Comparison of ENCODE assay signal across 11 mouse cellular contexts in genomic region chr6:114941201-114941849, GRCm38 (mm10). TPM values are rescaled to one million over a fixed set of nuclear protein-coding genes. Genes with fewer than 3 reads are reported as not detected.
A peak's percentile ranks its signal among the peaks of the same experiment; 100 is the strongest.
DNase-seq lines count a peak whose midpoint lies in the region; ATAC-seq lines count a peak whose summit lies in the region.
"Had no signal": no experiment of that assay in that cellular context is flagged by ENCODE, and none has a peak within 500 bp of the region (broad histone marks: within the 10 kb centered on the region; RNA-seq: fewer than 3 reads in every experiment).

No protein-coding gene starts in this region.

- ATAC-seq in limb, embryonic 12.5 days (ENCODE audit: insufficient number of reproducible peaks, insufficient read depth, low FRiP score, low TSS enrichment, low read depth), result no peak
- ATAC-seq in embryonic facial prominence, embryonic 15.5 days (ENCODE audit: insufficient number of reproducible peaks, low FRiP score, low TSS enrichment, low read depth), result no peak
- no peak for ATAC-seq in forebrain, embryonic 16.5 days
- ATAC-seq: hindbrain, embryonic 16.5 days had no signal

- H3K9ac ChIP-seq in limb, embryonic 12.5 days (replicated peaks), result no peak overlapping the region
- no peak overlapping the region for H3K9ac ChIP-seq in embryonic facial prominence, embryonic 15.5 days
- no peak overlapping the region for H3K9ac ChIP-seq in forebrain, embryonic 16.5 days (replicated peaks; ENCODE audit: low read depth, low read length)
- H3K9ac ChIP-seq: heart, embryonic 13.5 days had no signal

- H3K27me3 ChIP-seq in limb, embryonic 12.5 days, result no peaks in the 10 kb centered on the region
- H3K27me3 ChIP-seq in limb, embryonic 10.5 days (ENCODE audit: low read depth, poor library complexity, severe bottlenecking), result no peaks in the 10 kb centered on the region
- no peaks in the 10 kb centered on the region for H3K27me3 ChIP-seq in embryonic facial prominence, embryonic 15.5 days
- H3K27me3 ChIP-seq in forebrain, embryonic 16.5 days (replicated peaks; ENCODE audit: control insufficient read depth, insufficient read depth, low read length), result no peaks in the 10 kb centered on the region; the same call in 1 of the 2 replicates
- H3K27me3 ChIP-seq: heart, embryonic 13.5 days had no signal

- 62% methylated on average over 8 of the region's 8 CpGs for WGBS in limb, embryonic 12.5 days
- 85% methylated on average over 8 of the region's 8 CpGs for WGBS in limb, embryonic 10.5 days
- 29% methylated on average over 8 of the region's 8 CpGs for WGBS in embryonic facial prominence, embryonic 15.5 days
- 74% methylated on average over 8 of the region's 8 CpGs for WGBS in forebrain, embryonic 16.5 days

- no peak overlapping the region for H3K4me3 ChIP-seq in limb, embryonic 12.5 days (replicated peaks)
- no peak overlapping the region for H3K4me3 ChIP-seq in limb, embryonic 10.5 days
- no peak overlapping the region for H3K4me3 ChIP-seq in embryonic facial prominence, embryonic 15.5 days (replicated peaks)
- no peak overlapping the region for H3K4me3 ChIP-seq in forebrain, embryonic 16.5 days (replicated peaks; ENCODE audit: low read length)
- H3K4me3 ChIP-seq: heart, embryonic 13.5 days had no signal

- no peak for DNase-seq in limb, embryonic 10.5 days (ENCODE audit: low spot score)
- peak; percentile 82 for DNase-seq in kidney, postnatal 10 days
- peak; percentile 48 to 67 for DNase-seq in lung, postnatal 4 days
- DNase-seq in ovary, adult 18-20 months (ENCODE audit: low spot score), result no peak
- DNase-seq: cerebellum, adult 9-10 months; left cerebral cortex, postnatal 4 days had no signal

- no peak overlapping the region for H3K4me2 ChIP-seq in limb, embryonic 12.5 days
- H3K4me2 ChIP-seq in embryonic facial prominence, embryonic 15.5 days (replicated peaks), result no peak overlapping the region
- H3K4me2 ChIP-seq in forebrain, embryonic 16.5 days (ENCODE audit: low read length), result no peak overlapping the region
- H3K4me2 ChIP-seq: heart, embryonic 13.5 days had no signal

- H3K36me3 ChIP-seq in limb, embryonic 12.5 days, result no peaks in the 10 kb centered on the region
- H3K36me3 ChIP-seq in limb, embryonic 10.5 days, result no peaks in the 10 kb centered on the region
- no peaks in the 10 kb centered on the region for H3K36me3 ChIP-seq in embryonic facial prominence, embryonic 15.5 days
- H3K36me3 ChIP-seq in forebrain, embryonic 16.5 days (ENCODE audit: control insufficient read depth, insufficient read depth), result no peaks in the 10 kb centered on the region
- H3K36me3 ChIP-seq: heart, embryonic 13.5 days had no signal

- H3K9me3 ChIP-seq in limb, embryonic 12.5 days, result no peaks in the 10 kb centered on the region
- no peaks in the 10 kb centered on the region for H3K9me3 ChIP-seq in limb, embryonic 10.5 days (replicated peaks)
- H3K9me3 ChIP-seq in embryonic facial prominence, embryonic 15.5 days (replicated peaks), result no peaks in the 10 kb centered on the region
- no peaks in the 10 kb centered on the region for H3K9me3 ChIP-seq in forebrain, embryonic 16.5 days (ENCODE audit: control insufficient read depth, low read length)
- H3K9me3 ChIP-seq: heart, embryonic 13.5 days had no signal

- H3K27ac ChIP-seq in limb, embryonic 12.5 days, result 0 out of 2 replicates have a peak overlapping the region, but pooled peaks have one; percentile 23
- no peak overlapping the region for H3K27ac ChIP-seq in limb, embryonic 10.5 days
- peak overlapping the region; percentile 39; the same call in 1 of the 2 replicates for H3K27ac ChIP-seq in embryonic facial prominence, embryonic 15.5 days (replicated peaks)
- no peak overlapping the region for H3K27ac ChIP-seq in forebrain, embryonic 16.5 days (ENCODE audit: low read length)
- H3K27ac ChIP-seq: heart, embryonic 13.5 days had no signal

- peaks cover 23% of the 10 kb centered on the region; the same call in 1 of the 2 replicates for H3K4me1 ChIP-seq in limb, embryonic 12.5 days (replicated peaks)
- H3K4me1 ChIP-seq in limb, embryonic 10.5 days, result 0 out of 2 replicates have a peak, but pooled peaks cover 3% of the 10 kb centered on the region
- H3K4me1 ChIP-seq in embryonic facial prominence, embryonic 15.5 days, result peaks cover 17% of the 10 kb centered on the region
- H3K4me1 ChIP-seq in forebrain, embryonic 16.5 days (replicated peaks; ENCODE audit: control insufficient read depth, insufficient read depth, low read length), result no peaks in the 10 kb centered on the region
- H3K4me1 ChIP-seq: heart, embryonic 13.5 days had no signal

RNA-seq across cellular contexts. Expression of gene Vgll4, which starts 28.5 kb away (rescaled TPM):
- 146 and 156 TPM in 2 replicates for polyA plus RNA-seq in limb, embryonic 12.5 days (2016; fragmentation: Nextera tagmentation; extraction: Ambion mirVana)
- polyA plus RNA-seq in limb, embryonic 10.5 days (2016; fragmentation: Nextera tagmentation; extraction: Ambion mirVana), result 114 and 129 TPM in 2 replicates
- 141 and 143 TPM in 2 replicates for polyA plus RNA-seq in embryonic facial prominence, embryonic 15.5 days (2015; fragmentation: Nextera tagmentation; extraction: Ambion mirVana)
- 74.3 and 79.0 TPM in 2 replicates for polyA plus RNA-seq in forebrain, embryonic 16.5 days (2015; fragmentation: Nextera tagmentation; extraction: Ambion mirVana)

Comparison
In these comparisons a context has a peak if more than half of its experiments do, and no peak if none do; other contexts are left out.
1. H3K27ac ChIP-seq: peak in limb, embryonic 12.5 days (single experiment) and embryonic facial prominence, embryonic 15.5 days (single experiment); none in limb, embryonic 10.5 days (single experiment) and forebrain, embryonic 16.5 days (single experiment).
2. DNase-seq: peak in kidney, postnatal 10 days (single experiment) and lung, postnatal 4 days (2 of 2); none in limb, embryonic 10.5 days (single experiment) and ovary, adult 18-20 months (single experiment).